Mouse (Mus musculus): Measurements from ENCODE around the gene Olfr610.
"Not testable (repeated sequence)": the region's sequence is repeated elsewhere in the genome, so short reads cannot be mapped to it uniquely, and the experiment has no call there.

DNA sequence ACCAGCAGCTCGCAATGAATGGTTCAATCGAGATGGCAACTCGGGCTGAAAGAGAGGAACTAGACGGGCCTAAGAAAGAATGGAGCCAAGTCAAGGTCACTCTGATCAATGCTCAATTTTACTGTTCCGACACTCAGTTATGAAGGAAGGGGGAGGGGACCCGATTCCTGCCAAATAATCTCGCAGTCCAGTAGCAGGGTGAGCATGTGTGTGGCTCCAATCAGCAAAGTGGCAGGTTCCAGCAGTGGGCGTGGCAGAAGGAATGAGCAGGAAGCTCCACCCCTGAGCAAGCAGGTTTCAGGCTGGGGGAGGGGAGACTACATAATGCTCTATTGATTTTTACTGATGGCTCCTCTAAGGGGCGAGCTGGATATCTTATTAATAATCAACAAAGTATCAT, 34.8 kb downstream of the Olfr610 start:
- not testable (repeated sequence) for TF ChIP-seq CTCF, POLR2A (IDR thresholded peaks at IDR 0.05; ENCODE audit: insufficient read depth, low read depth, low read length)

Data from olfactory bulb, adult 2 months (tissue).